Mouse (Mus musculus): Measurements from ENCODE around the gene Birc2.
"Not testable (repeated sequence)": the region's sequence is repeated elsewhere in the genome, so short reads cannot be mapped to it uniquely, and the experiment has no call there.

The Birc2 gene

GRCm38 (mm10) chr9:7836905-7837805, at the start of gene Birc2:
Gene Birc2, minus strand, starts transcription at chr9:7837064.
- DNase-seq (ENCODE audit: low spot score in 2 of 2): peak; percentile 97 to 98

GRCm38 (mm10) chr9:7884346-7884745, 47.5 kb upstream of the Birc2 start:
- DNase-seq (ENCODE audit: low spot score in 2 of 2): no peak

GRCm38 (mm10) chr9:7882304-7882865, 45.5 kb upstream of the Birc2 start:
- no peak for DNase-seq (ENCODE audit: low spot score in 2 of 2)

GRCm38 (mm10) chr9:7873511-7874211, 36.8 kb upstream of the Birc2 start:
- DNase-seq (ENCODE audit: low spot score in 2 of 2): no peak

GRCm38 (mm10) chr9:7872775-7873439, 36.0 kb upstream of the Birc2 start, which contains the start of gene Birc3:
Gene Birc3, minus strand, starts transcription at chr9:7873186.
- DNase-seq (ENCODE audit: low spot score in 2 of 2): peak; percentile 26 to 28

GRCm38 (mm10) chr9:7872044-7872774, 35.3 kb upstream of the Birc2 start:
- peak in 1 of 2 experiments; percentile 24 for DNase-seq (ENCODE audit: low spot score in 2 of 2)

GRCm38 (mm10) chr9:7871316-7872043, 34.6 kb upstream of the Birc2 start:
- DNase-seq (ENCODE audit: low spot score in 2 of 2): no peak

GRCm38 (mm10) chr9:7870556-7871315, 33.9 kb upstream of the Birc2 start:
- DNase-seq (ENCODE audit: low spot score in 2 of 2): no peak

- no peak for DNase-seq (ENCODE audit: low spot score in 2 of 2)
Measured at GRCm38 (mm10) chr9:7868838-7869491, 32.1 kb upstream of the Birc2 start.

GRCm38 (mm10) chr9:7867981-7868380, 31.1 kb upstream of the Birc2 start:
- DNase-seq (ENCODE audit: low spot score in 2 of 2): no peak

GRCm38 (mm10) chr9:7866981-7867380, 30.1 kb upstream of the Birc2 start:
- not testable (repeated sequence) for DNase-seq (ENCODE audit: low spot score in 2 of 2)

GRCm38 (mm10) chr9:7860976-7861375, 24.1 kb upstream of the Birc2 start:
- DNase-seq (ENCODE audit: low spot score in 2 of 2): no peak

- no peak for DNase-seq (ENCODE audit: low spot score in 2 of 2)
Measured at GRCm38 (mm10) chr9:7855912-7856311, 19.0 kb upstream of the Birc2 start.

GRCm38 (mm10) chr9:7855374-7855773, 18.5 kb upstream of the Birc2 start:
- DNase-seq (ENCODE audit: low spot score in 2 of 2): peak; percentile 27 to 38

GRCm38 (mm10) chr9:7854196-7854595, 17.3 kb upstream of the Birc2 start:
- not testable (repeated sequence) for DNase-seq (ENCODE audit: low spot score in 2 of 2)

GRCm38 (mm10) chr9:7852346-7853230, 15.7 kb upstream of the Birc2 start:
- no peak for DNase-seq (ENCODE audit: low spot score in 2 of 2)

- DNase-seq (ENCODE audit: low spot score in 2 of 2): no peak
Measured at GRCm38 (mm10) chr9:7851841-7852240, 15.0 kb upstream of the Birc2 start.

GRCm38 (mm10) chr9:7848191-7848590, 11.3 kb upstream of the Birc2 start:
- DNase-seq (ENCODE audit: low spot score in 2 of 2): no peak
